Mouse (Mus musculus) limb, embryonic 13.5 days (tissue): ENCODE results near the gene Gas2l1. TPM values are rescaled to one million over a fixed set of nuclear protein-coding genes. Genes with fewer than 3 reads are reported as not detected.

Experiments used
- ATAC-seq: fragments of 200-750 bp; cut with Nextera tagmentation; 2 replicates; pipeline ENCODE4 v1.8.0; 2017; ENCODE audit warnings: low read depth, moderate number of reproducible peaks, moderate TSS enrichment; ENCODE audit not compliant: low FRiP score
- H3K27ac ChIP-seq: fragments of 300-500 bp; sonication (generic); 2 replicates; pipeline ENCODE4 v1.5.1; 2015; ENCODE audit warnings: inconsistent platforms, mild to moderate bottlenecking, moderate library complexity
- H3K27me3 ChIP-seq: fragments of 300-500 bp; sonication (generic); 2 replicates; pipeline ENCODE4 v1.6.1; 2015; ENCODE audit warnings: mild to moderate bottlenecking, inconsistent platforms
- H3K36me3 ChIP-seq: fragments of 300-500 bp; sonication (generic); 2 replicates; pipeline ENCODE4 v1.6.1; 2015; ENCODE audit warnings: inconsistent platforms, mild to moderate bottlenecking, moderate library complexity
- H3K4me1 ChIP-seq: fragments of 300-500 bp; sonication (generic); 2 replicates; pipeline ENCODE4 v1.6.1; 2015; ENCODE audit warnings: inconsistent platforms
- H3K4me2 ChIP-seq: fragments of 300-500 bp; sonication (generic); replicated peaks from 2 replicates; pipeline ENCODE4 v1.6.1; 2015; ENCODE audit warnings: inconsistent platforms, mild to moderate bottlenecking, moderate library complexity
- H3K4me3 ChIP-seq: fragments of 300-500 bp; sonication (generic); 2 replicates; pipeline ENCODE4 v1.5.1; 2015; ENCODE audit warnings: moderate library complexity, mild to moderate bottlenecking, inconsistent platforms
- H3K9ac ChIP-seq: fragments of 300-500 bp; sonication (generic); 2 replicates; pipeline ENCODE4 v1.6.1; 2015; ENCODE audit warnings: mild to moderate bottlenecking, inconsistent platforms
- H3K9me3 ChIP-seq: fragments of 300-500 bp; sonication (generic); 2 replicates; pipeline ENCODE4 v1.6.1; 2016; ENCODE audit warnings: inconsistent platforms
- WGBS: fragments of 180-500 bp; shearing (Covaris S2); methylation state at CpG from one replicate; pipeline ENCODE4 v1.1.7; 2015; 5-methylcytosine and 5-hydroxymethylcytosine counted together
- polyA plus RNA-seq: library from polyadenylated mRNA; unstranded; fragments of >200 nt; fragmentation: Nextera tagmentation; extraction: Ambion mirVana; gene quantifications from 2 replicates; pipeline ENCODE4 v1.2.1, GENCODE M21; 2015

Gas2l1 gene
- 25.5 and 28.4 TPM in 2 replicates for polyA plus RNA-seq

DNA sequence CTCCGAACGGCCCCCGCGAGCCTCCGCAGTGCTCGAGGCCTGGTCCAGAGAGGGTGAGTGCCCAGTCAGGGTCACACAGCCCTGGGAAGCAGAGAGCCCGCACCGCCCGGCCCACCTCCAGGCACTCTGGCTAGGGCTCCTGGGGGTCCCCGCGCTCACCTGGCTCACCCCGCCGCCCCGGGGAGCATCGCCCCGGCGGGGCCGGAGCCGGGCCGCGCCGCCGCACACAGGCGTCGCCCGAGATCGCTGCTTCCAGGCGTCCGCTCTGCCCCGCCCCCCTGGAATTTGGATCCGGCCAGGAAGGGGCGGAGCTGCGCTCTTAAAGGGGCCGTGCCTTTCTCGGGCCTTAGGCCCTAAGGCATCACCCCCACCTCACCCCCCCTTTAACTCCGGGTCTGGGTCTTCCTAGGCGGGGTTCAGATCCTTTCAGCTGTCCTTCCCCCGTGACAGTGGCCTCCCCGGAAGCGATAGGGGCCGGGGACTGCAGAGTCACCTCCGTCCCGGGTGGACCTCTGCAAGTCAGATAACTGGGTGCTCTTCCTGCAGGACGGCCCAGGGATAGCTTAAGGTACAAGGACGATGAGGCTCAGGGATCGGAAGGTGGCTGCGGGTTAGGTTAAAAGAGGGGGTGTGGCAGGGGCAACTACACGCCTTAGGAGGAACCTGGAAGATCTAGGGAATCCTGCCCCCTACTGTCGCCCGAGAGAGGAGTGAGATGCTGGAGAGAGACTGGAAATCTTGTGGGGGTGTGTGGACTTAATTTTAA is at the start of gene Gas2l1:
TSS of gene Gas2l1 (minus strand) at position 272 of the 766 bp plus-strand sequence.
- Histone ChIP-seq H3K9me3 (no peaks in the 10 kb centered on the region), H3K4me1 (peaks cover 45% of the 10 kb centered on the region), H3K27me3 (peaks cover 46% of the 10 kb centered on the region), H3K4me3 (peak within 1 kb of the TSS; percentile 76), H3K9ac (peak within 1 kb of the TSS; percentile 79), H3K27ac (peak within 1 kb of the TSS; percentile 28; the same call in 1 of the 2 replicates), H3K4me2 (peak within 1 kb of the TSS; percentile 96), H3K36me3 (peaks cover 35% of the 10 kb centered on the region)
- ATAC-seq = peak; percentile 82
- WGBS = under 1% methylated on average over 49 of the region's 50 CpGs

DNA sequence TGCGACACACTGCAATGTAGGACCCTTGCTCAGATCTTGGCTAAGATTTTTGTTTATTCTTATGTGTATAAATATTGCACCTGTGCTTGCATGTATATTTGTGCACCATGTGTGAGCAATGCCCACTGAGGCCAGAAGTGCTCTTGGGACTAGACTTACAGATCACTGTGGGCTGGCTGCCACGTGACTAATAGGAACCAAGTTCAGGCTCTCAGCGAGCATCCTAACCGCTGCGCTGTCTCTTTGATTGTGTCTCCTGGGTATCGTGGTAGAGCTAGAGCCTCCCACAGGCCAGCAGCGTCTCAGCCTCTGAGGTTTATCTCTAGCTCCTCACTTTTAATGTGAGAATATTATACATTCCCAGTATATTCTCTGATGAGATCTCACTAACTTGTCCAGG is 48.5 kb upstream of the Gas2l1 start:
- no peaks in the 10 kb centered on the region for H3K27me3 ChIP-seq
- no peaks in the 10 kb centered on the region; the same call in 1 of the 2 replicates for H3K4me1 ChIP-seq
- WGBS = 79% methylated on average over 7 of the region's 7 CpGs
- H3K9ac ChIP-seq = no peak overlapping the region
- H3K9me3 ChIP-seq = no peaks in the 10 kb centered on the region
- no peaks in the 10 kb centered on the region for H3K36me3 ChIP-seq
- no peak overlapping the region for H3K4me3 ChIP-seq
- no peak overlapping the region for H3K27ac ChIP-seq
- no peak for ATAC-seq
- H3K4me2 ChIP-seq = no peak overlapping the region

DNA sequence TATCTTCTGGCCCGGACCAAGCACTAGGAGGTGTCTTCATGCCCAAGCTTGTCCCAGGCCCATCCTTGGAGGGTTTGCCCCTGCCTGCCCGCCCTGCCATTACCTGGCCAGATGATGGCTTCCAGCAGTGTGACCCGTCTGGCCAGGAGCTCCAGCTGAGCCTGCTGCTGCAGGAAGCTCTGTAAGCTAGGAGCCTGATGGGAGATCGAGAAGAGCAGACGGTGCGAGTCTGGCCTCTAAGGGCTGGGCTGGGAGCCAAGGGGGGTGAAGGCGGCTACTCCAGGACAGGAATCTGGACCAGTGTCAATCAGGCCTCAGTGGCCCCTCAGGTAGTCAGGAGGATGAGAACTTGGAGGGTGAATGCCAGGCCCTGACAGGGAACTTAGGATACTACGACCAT is 44.3 kb upstream of the Gas2l1 start:
- ATAC-seq = no peak
- Histone ChIP-seq H3K9ac (no peak overlapping the region), H3K27ac (no peak overlapping the region), H3K36me3 (peaks cover 17% of the 10 kb centered on the region; the same call in 1 of the 2 replicates), H3K27me3 (no peaks in the 10 kb centered on the region), H3K9me3 (no peaks in the 10 kb centered on the region), H3K4me1 (no peaks in the 10 kb centered on the region), H3K4me2 (no peak overlapping the region), H3K4me3 (no peak overlapping the region)
- WGBS = 53% methylated on average over 8 of the region's 8 CpGs

DNA sequence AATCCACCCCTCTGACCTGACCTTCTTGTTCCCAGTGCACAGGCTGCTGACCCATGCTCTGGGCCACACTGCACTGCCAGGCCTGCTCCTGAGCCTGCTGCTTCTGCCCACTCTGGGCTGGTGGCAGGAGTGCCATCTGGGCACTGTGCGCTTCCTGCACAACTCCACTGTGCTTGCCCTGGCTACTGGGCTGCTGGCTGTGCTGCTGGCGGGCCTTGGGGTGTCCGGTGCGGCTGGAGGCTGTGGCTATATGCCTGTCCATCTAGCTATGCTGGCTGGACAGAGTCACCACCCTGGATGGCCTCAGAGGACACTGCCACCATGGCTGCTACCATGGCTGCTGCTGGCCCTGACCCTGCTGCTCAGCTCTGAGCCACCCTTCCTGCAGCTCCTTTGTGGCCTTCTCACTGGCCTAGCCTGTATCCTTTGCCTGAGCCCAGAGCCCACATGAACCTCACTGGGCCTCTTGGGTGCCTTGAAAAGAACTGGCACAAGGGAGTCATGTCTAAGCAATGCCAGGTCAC is 38.9 kb upstream of the Gas2l1 start:
- Histone ChIP-seq H3K4me1 (peaks cover 19% of the 10 kb centered on the region), H3K36me3 (peaks cover 32% of the 10 kb centered on the region; the same call in 1 of the 2 replicates), H3K27ac (no peak overlapping the region), H3K9me3 (no peaks in the 10 kb centered on the region), H3K4me3 (no peak overlapping the region), H3K9ac (no peak overlapping the region), H3K27me3 (no peaks in the 10 kb centered on the region), H3K4me2 (no peak overlapping the region)
- no peak for ATAC-seq
- WGBS = 97% methylated on average over 4 of the region's 4 CpGs

DNA sequence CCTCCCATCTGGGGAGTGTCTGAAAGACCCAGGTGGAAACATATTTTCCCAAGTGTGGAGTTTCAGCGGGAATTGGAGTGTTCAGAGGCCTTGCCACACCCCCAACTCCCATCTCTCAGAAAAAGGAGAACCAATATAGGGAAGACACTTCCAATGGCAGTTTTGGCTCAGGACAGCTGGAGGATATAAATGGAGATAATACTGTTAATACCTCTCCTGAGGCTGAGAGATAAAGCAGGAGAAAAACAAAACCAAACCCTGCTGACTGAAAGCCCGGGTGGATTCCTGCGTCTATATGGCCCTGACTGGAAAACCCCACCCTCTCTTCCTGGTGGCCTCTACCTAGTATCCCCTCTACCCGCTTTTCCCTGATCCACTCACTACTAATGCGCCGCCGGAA is 37.3 kb upstream of the Gas2l1 start:
- Histone ChIP-seq H3K4me3 (no peak overlapping the region), H3K4me1 (peaks cover 22% of the 10 kb centered on the region), H3K27ac (no peak overlapping the region), H3K36me3 (peaks cover 32% of the 10 kb centered on the region; the same call in 1 of the 2 replicates), H3K4me2 (no peak overlapping the region), H3K9ac (no peak overlapping the region), H3K27me3 (no peaks in the 10 kb centered on the region), H3K9me3 (no peaks in the 10 kb centered on the region)
- WGBS = 89% methylated on average over 7 of the region's 7 CpGs
- no peak for ATAC-seq

DNA sequence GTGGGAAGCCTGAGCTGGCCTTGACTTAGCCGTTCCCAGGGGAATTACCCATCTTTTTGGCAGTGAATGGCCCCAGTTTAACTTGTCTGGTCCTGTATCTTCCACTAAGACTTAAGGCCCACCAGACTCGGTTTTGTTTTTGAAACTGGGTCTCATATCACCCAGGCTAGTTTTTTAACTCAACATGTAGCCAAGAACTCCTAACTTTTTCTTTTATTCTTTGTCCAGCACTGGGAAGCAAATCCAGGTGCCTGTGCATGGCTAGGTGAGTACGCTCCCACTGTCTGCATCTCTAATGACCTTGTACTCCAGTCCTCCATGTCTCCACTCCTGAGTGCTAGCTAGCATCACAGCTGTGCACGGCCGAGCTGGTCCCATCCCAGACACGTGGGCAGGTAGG is 36.5 kb upstream of the Gas2l1 start:
- Histone ChIP-seq H3K9ac (no peak overlapping the region), H3K27ac (no peak overlapping the region), H3K4me2 (peak overlapping the region; percentile 75; the same call in 1 of the 2 replicates), H3K27me3 (no peaks in the 10 kb centered on the region), H3K4me1 (peaks cover 30% of the 10 kb centered on the region), H3K4me3 (no peak overlapping the region), H3K9me3 (no peaks in the 10 kb centered on the region), H3K36me3 (peaks cover 32% of the 10 kb centered on the region; the same call in 1 of the 2 replicates)
- ATAC-seq = no peak
- WGBS = 68% methylated on average over 6 of the region's 6 CpGs

DNA sequence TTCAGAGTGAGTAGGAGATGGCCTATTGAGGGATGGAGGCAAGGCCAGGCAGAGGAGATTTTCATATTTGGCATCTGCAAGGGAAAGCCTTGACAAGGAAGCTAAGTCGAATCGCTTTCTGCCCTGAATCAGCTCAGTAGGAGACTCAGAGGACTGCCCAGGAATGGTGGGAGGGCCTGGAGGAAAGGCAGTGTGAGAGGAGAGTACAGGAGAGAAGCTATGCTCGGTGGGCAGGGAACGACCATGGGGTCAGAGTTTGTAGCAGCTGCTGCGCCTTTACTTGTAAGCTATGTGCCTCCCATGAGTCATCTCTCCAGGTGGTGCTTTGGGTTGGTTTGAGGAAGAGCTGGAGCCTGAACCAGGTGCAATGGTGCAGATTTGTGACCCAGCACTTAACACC is 35.7 kb upstream of the Gas2l1 start:
- Histone ChIP-seq H3K4me2 (peak overlapping the region; percentile 75), H3K27ac (no peak overlapping the region), H3K9ac (peak overlapping the region; percentile 96), H3K4me3 (peak overlapping the region; percentile 100), H3K27me3 (no peaks in the 10 kb centered on the region), H3K36me3 (peaks cover 29% of the 10 kb centered on the region; the same call in 1 of the 2 replicates), H3K4me1 (peaks cover 38% of the 10 kb centered on the region), H3K9me3 (no peaks in the 10 kb centered on the region)
- WGBS = 29% methylated on average over 5 of the region's 5 CpGs
- no peak for ATAC-seq

DNA sequence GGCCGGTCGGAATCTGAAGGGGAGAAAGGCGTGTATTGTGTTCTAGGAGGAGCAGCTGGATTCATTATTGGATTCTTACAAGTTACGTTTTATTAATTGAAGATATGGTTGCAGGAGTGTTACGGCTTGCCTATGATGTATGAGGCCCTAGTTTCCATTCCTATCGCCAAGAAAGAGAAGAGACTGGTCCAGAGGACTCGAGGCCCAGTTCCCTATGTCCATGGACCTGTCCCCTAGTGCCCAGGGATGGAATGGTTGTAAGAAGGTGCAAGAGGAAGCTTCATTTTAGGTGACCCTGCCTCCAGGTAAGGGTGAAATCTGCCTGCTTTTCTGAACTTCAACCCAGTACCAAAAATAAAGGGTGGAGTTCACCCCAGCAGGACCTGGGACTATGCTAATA is 35.2 kb upstream of the Gas2l1 start:
- peak overlapping the region; percentile 96 for H3K9ac ChIP-seq
- no peaks in the 10 kb centered on the region for H3K27me3 ChIP-seq
- H3K27ac ChIP-seq = peak overlapping the region; percentile 96
- no peaks in the 10 kb centered on the region for H3K9me3 ChIP-seq
- H3K4me2 ChIP-seq = peak overlapping the region; percentile 75
- 3% methylated on average over 7 of the region's 7 CpGs for WGBS
- peak overlapping the region; percentile 100 for H3K4me3 ChIP-seq
- no peak for ATAC-seq
- H3K4me1 ChIP-seq = peaks cover 39% of the 10 kb centered on the region
- peaks cover 24% of the 10 kb centered on the region; the same call in 1 of the 2 replicates for H3K36me3 ChIP-seq

DNA sequence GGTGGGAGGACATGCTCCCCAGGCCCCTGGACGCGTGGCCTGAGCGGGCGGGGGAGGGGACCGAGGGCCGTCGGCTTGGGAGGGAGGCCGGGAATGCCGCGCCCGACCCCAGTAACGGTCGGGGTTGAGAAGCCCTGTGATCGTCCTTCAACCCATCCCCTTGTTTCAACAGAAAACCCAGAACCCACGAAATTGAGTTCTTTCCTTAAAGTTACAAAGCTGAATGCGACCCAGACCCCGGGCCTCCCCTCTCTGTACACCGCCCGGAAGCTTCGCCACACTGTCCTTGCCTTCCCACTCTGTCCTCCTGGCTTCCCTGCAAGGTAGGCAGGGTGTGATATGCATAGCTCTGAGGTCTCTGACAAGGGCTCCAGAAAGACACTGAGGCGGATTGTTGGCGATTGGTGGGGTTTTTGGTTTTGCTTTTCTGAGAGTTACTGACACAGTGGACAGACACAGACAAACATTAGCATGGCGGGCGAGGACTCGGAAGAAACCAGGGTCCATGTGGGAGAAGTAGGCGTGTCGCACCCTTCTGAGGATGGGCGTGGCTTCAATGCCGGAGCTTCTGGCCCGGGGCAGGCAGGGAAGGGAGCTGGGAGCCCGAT is 34.6 kb upstream of the Gas2l1 start:
- Histone ChIP-seq H3K4me2 (peak overlapping the region; percentile 75), H3K36me3 (peaks cover 18% of the 10 kb centered on the region; the same call in 1 of the 2 replicates), H3K27ac (peak overlapping the region; percentile 96), H3K4me1 (peaks cover 39% of the 10 kb centered on the region), H3K9me3 (no peaks in the 10 kb centered on the region), H3K9ac (peak overlapping the region; percentile 96), H3K4me3 (peak overlapping the region; percentile 100), H3K27me3 (no peaks in the 10 kb centered on the region)
- peak; percentile 70 for ATAC-seq
- 0% methylated on average over 31 of the region's 31 CpGs for WGBS

DNA sequence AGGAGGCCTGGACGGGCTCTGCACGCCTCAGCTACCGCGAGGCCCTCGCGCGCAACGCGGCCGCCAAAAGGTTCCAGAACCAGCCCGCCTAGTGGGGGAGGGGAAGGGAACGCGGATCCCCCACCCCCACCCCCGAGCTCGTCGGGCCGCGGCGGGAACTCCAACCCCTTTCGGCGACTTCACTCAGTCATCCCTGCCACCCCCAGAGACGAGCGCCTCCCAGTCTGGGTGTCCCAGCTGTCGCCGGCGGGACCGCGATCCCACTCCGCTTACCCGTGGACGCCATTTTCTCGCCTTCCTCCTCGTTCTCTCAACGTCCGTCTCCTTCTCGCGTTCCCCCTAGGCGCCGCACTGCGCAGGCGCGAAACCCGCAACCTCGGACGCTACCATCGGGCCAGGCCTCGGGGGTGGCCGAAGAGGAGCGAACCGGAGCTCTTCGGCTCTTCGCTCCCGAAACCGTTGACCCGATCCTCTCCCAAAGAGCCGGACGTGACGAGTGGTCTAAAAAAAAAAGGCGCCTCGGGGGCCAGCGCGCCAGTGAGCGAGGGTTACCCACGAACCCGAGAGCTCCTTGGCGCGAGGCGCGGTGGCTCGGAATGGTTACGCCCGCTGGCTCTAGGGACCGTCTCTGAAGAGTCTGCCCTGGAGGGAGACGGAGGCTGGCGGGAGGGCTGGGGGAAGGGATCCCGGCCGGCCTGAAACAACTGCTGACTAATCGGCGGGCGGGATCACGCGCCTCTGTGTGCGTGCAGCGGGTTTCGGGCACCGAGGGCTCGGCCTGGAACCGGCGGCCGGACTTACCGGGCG is 33.8 kb upstream of the Gas2l1 start, which contains the start of the genes Rhbdd3 and Ewsr1:
TSS of gene Rhbdd3 (plus strand) at position 191 of the 807 bp plus-strand sequence.
TSS of gene Ewsr1 (minus strand) at position 531 of the 807 bp plus-strand sequence.
- Histone ChIP-seq H3K9me3 (no peaks in the 10 kb centered on the region), H3K27ac (peak within 1 kb of the TSS; percentile 96), H3K4me2 (peak within 1 kb of the TSS; percentile 91), H3K4me1 (peaks cover 43% of the 10 kb centered on the region), H3K4me3 (peak within 1 kb of the TSS; percentile 100), H3K9ac (peak within 1 kb of the TSS; percentile 96), H3K36me3 (peaks cover 11% of the 10 kb centered on the region; the same call in 1 of the 2 replicates), H3K27me3 (no peaks in the 10 kb centered on the region)
- WGBS = under 1% methylated on average over 92 of the region's 92 CpGs
- ATAC-seq = peak; percentile 91

DNA sequence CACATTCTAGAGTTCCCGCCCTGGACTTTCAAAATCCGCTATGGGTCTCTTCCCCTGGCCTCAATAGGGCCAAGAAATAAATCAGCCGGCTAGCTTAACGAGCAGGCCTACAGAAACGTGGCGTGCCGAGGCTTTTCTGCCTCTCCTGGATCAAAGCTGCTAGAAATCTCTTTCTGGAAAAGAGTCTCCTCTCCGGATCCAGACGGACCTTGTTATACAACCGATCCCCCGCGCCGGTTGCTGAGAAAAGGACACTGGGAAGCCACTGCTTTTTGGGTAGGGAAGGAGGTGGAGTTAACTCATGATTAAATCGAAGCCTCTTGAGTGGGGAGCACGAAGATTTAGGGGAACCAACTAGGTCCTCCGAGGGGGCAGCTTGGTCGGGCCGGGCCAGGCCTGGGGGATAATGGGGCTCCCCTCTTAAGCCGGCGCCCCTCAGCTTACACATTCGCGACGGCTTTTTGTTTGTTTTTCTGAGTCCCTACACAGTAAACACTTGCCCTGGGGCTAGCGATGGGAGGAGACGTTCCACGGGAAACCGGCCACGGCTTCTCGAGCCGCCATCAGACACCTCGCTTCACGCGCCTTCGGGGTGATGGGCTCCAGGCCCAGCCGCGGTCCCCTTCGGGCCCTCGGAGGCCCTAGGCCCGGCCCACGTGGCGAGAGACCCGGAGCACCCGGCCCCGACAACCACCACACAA is 33.1 kb upstream of the Gas2l1 start:
- Histone ChIP-seq H3K27ac (peak overlapping the region; percentile 96), H3K4me1 (peaks cover 44% of the 10 kb centered on the region), H3K36me3 (peaks cover 3% of the 10 kb centered on the region; the same call in 1 of the 2 replicates), H3K4me3 (peak overlapping the region; percentile 100), H3K4me2 (peak overlapping the region; percentile 91), H3K9ac (peak overlapping the region; percentile 96), H3K9me3 (no peaks in the 10 kb centered on the region), H3K27me3 (no peaks in the 10 kb centered on the region)
- no peak for ATAC-seq
- under 1% methylated on average over 44 of the region's 44 CpGs for WGBS
